ENCODE assay signal across 16 mouse cellular contexts in the genomic region with DNA sequence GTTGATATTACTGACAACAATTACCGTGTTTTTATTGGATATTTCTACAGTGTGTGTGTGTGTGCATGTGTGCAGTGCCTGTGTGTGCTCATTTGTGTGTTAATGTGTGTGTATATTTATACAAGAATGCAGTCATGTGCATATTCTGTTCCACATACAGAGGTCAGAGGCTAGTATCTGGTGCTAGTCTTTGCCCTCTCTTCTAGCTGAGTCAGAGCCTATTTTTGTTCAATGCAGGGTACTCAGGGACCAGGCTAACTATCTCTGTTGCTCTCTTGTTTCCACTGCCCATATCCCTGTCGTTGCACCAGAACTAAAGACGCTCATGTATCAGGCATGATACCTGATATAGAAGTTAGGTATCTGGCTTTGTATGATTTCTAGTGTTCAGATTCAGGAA.
"Had no signal": no experiment of that assay in that cellular context is flagged by ENCODE, and none has a peak within 500 bp of the region (broad histone marks: within the 10 kb centered on the region; RNA-seq: fewer than 3 reads in every experiment).

No protein-coding gene starts in this region.

- H3K4me2 ChIP-seq: neural tube, embryonic 13.5 days; neural tube, embryonic 15.5 days; stomach, embryonic 15.5 days had no signal

- H3K36me3 ChIP-seq: neural tube, embryonic 13.5 days; neural tube, embryonic 15.5 days; stomach, embryonic 15.5 days had no signal

- H3K27me3 ChIP-seq: neural tube, embryonic 13.5 days; neural tube, embryonic 15.5 days; stomach, embryonic 15.5 days had no signal

- DNase-seq: retina, postnatal 1 day; right cerebral cortex, adult 18-20 months; right cerebral cortex, postnatal 14 days; right cerebral cortex, postnatal 25 days; right cerebral cortex, postnatal 4 days; spleen, adult 18-20 months; thymus, adult 18-20 months; thymus, adult 2 months; thymus, postnatal 14 days; thymus, postnatal 25 days; thymus, postnatal 36 days; thymus, postnatal 4 days had no signal

- H3K27ac ChIP-seq: neural tube, embryonic 13.5 days; neural tube, embryonic 15.5 days; stomach, embryonic 15.5 days; stomach, postnatal 0 days had no signal

- H3K4me1 ChIP-seq: neural tube, embryonic 13.5 days; neural tube, embryonic 15.5 days; stomach, embryonic 15.5 days had no signal

- H3K9ac ChIP-seq: neural tube, embryonic 13.5 days; neural tube, embryonic 15.5 days; stomach, embryonic 15.5 days had no signal

- H3K9me3 ChIP-seq: neural tube, embryonic 13.5 days; neural tube, embryonic 15.5 days; stomach, embryonic 15.5 days had no signal

- H3K4me3 ChIP-seq: neural tube, embryonic 13.5 days; neural tube, embryonic 15.5 days; stomach, embryonic 15.5 days had no signal
